11 mouse cellular contexts compared by ENCODE assay signal in genomic region chr8:53869997-53870596, GRCm38 (mm10).
DNase-seq lines count a peak whose midpoint lies in the region; ATAC-seq lines count a peak whose summit lies in the region.
"Had no signal": no experiment of that assay in that cellular context is flagged by ENCODE, and none has a peak within 500 bp of the region (broad histone marks: within the 10 kb centered on the region; RNA-seq: fewer than 3 reads in every experiment).

No protein-coding gene starts in this region.

- H3K27ac ChIP-seq in hindbrain, embryonic 11.5 days (ENCODE audit: low read depth, low read length), result no peak overlapping the region
- H3K27ac ChIP-seq in hindbrain, embryonic 13.5 days, result no peak overlapping the region
- H3K27ac ChIP-seq in forebrain, embryonic 16.5 days (ENCODE audit: low read length), result no peak overlapping the region
- H3K27ac ChIP-seq: embryonic facial prominence, embryonic 13.5 days; limb, embryonic 15.5 days; stomach, embryonic 15.5 days had no signal

- H3K4me3 ChIP-seq in hindbrain, embryonic 11.5 days (ENCODE audit: low read depth, low read length), result no peak overlapping the region
- H3K4me3 ChIP-seq in hindbrain, embryonic 13.5 days, result no peak overlapping the region
- H3K4me3 ChIP-seq in forebrain, embryonic 16.5 days (replicated peaks; ENCODE audit: low read length), result no peak overlapping the region
- H3K4me3 ChIP-seq: embryonic facial prominence, embryonic 13.5 days; limb, embryonic 15.5 days; stomach, embryonic 15.5 days had no signal

- no peaks in the 10 kb centered on the region for H3K4me1 ChIP-seq in hindbrain, embryonic 11.5 days (replicated peaks; ENCODE audit: control insufficient read depth, insufficient read depth, low read length)
- H3K4me1 ChIP-seq in hindbrain, embryonic 13.5 days (replicated peaks), result 0 out of 2 replicates have a peak, but pooled peaks cover 3% of the 10 kb centered on the region
- H3K4me1 ChIP-seq in forebrain, embryonic 16.5 days (replicated peaks; ENCODE audit: control insufficient read depth, insufficient read depth, low read length), result no peaks in the 10 kb centered on the region; the same call in 1 of the 2 replicates
- H3K4me1 ChIP-seq: embryonic facial prominence, embryonic 13.5 days; limb, embryonic 15.5 days; stomach, embryonic 15.5 days had no signal

- DNase-seq in hindbrain, embryonic 11.5 days (ENCODE audit: low spot score), result peak; percentile 53
- peak; percentile 9 for DNase-seq in A20 (ENCODE audit: low read depth, low spot score)
- peak; percentile 6 for DNase-seq in Muller cell, postnatal 12 days (ENCODE audit: inconsistent ontology term)
- DNase-seq in retina, embryonic 14.5 days (ENCODE audit: low spot score), result peak; percentile 61
- no peak for DNase-seq in gastrocnemius, postnatal 25 days
- DNase-seq in frontal cortex, postnatal 14 days (ENCODE audit: low spot score in 2 of 2), result no peak

- H3K9ac ChIP-seq in hindbrain, embryonic 11.5 days (ENCODE audit: low read depth, low read length), result no peak overlapping the region
- H3K9ac ChIP-seq in hindbrain, embryonic 13.5 days, result no peak overlapping the region
- no peak overlapping the region for H3K9ac ChIP-seq in forebrain, embryonic 16.5 days (replicated peaks; ENCODE audit: low read depth, low read length)
- H3K9ac ChIP-seq: embryonic facial prominence, embryonic 13.5 days; limb, embryonic 15.5 days; stomach, embryonic 15.5 days had no signal

- H3K36me3 ChIP-seq in hindbrain, embryonic 11.5 days (ENCODE audit: control insufficient read depth, insufficient read depth, low read length), result no peaks in the 10 kb centered on the region
- no peaks in the 10 kb centered on the region for H3K36me3 ChIP-seq in hindbrain, embryonic 13.5 days
- H3K36me3 ChIP-seq in forebrain, embryonic 16.5 days (ENCODE audit: control insufficient read depth, insufficient read depth), result no peaks in the 10 kb centered on the region
- H3K36me3 ChIP-seq: embryonic facial prominence, embryonic 13.5 days; limb, embryonic 15.5 days; stomach, embryonic 15.5 days had no signal

- H3K27me3 ChIP-seq in hindbrain, embryonic 11.5 days (ENCODE audit: control insufficient read depth, insufficient read depth, low read length), result no peaks in the 10 kb centered on the region
- no peaks in the 10 kb centered on the region for H3K27me3 ChIP-seq in hindbrain, embryonic 13.5 days
- no peaks in the 10 kb centered on the region for H3K27me3 ChIP-seq in forebrain, embryonic 16.5 days (replicated peaks; ENCODE audit: control insufficient read depth, insufficient read depth, low read length)
- H3K27me3 ChIP-seq: embryonic facial prominence, embryonic 13.5 days; limb, embryonic 15.5 days; stomach, embryonic 15.5 days had no signal

- peak; percentile 85 for ATAC-seq in hindbrain, embryonic 11.5 days (ENCODE audit: low FRiP score)
- ATAC-seq in hindbrain, embryonic 13.5 days (ENCODE audit: low FRiP score), result no peak
- ATAC-seq in forebrain, embryonic 16.5 days, result peak; percentile 68

- no peaks in the 10 kb centered on the region for H3K9me3 ChIP-seq in hindbrain, embryonic 11.5 days (ENCODE audit: control insufficient read depth, low read length)
- H3K9me3 ChIP-seq in hindbrain, embryonic 13.5 days, result no peaks in the 10 kb centered on the region
- no peaks in the 10 kb centered on the region for H3K9me3 ChIP-seq in forebrain, embryonic 16.5 days (ENCODE audit: control insufficient read depth, low read length)
- H3K9me3 ChIP-seq: embryonic facial prominence, embryonic 13.5 days; limb, embryonic 15.5 days; stomach, embryonic 15.5 days had no signal

- H3K4me2 ChIP-seq in hindbrain, embryonic 11.5 days (replicated peaks; ENCODE audit: low read depth, low read length), result no peak overlapping the region
- H3K4me2 ChIP-seq in hindbrain, embryonic 13.5 days, result no peak overlapping the region
- H3K4me2 ChIP-seq in forebrain, embryonic 16.5 days (ENCODE audit: low read length), result no peak overlapping the region
- H3K4me2 ChIP-seq: embryonic facial prominence, embryonic 13.5 days; limb, embryonic 15.5 days; stomach, embryonic 15.5 days had no signal

- WGBS in hindbrain, embryonic 11.5 days, result 64% methylated on average over 8 of the region's 8 CpGs
- 62% methylated on average over 8 of the region's 8 CpGs for WGBS in hindbrain, embryonic 13.5 days
- WGBS in forebrain, embryonic 16.5 days, result 65% methylated on average over 8 of the region's 8 CpGs

Comparison
In these comparisons a context has a peak if more than half of its experiments do, and no peak if none do; other contexts are left out.
1. DNase-seq: peak in hindbrain, embryonic 11.5 days (single experiment), A20 (single experiment), Muller cell, postnatal 12 days (single experiment) and retina, embryonic 14.5 days (single experiment); none in gastrocnemius, postnatal 25 days (single experiment) and frontal cortex, postnatal 14 days (0 of 2).